Mouse (Mus musculus): ENCODE measurements around the gene Ttc16. TPM values are rescaled to one million over a fixed set of nuclear protein-coding genes. Genes with fewer than 3 reads are reported as not detected.

Gene Ttc16
- polyA plus RNA-seq, 1 experiment = 2.3 TPM

DNA sequence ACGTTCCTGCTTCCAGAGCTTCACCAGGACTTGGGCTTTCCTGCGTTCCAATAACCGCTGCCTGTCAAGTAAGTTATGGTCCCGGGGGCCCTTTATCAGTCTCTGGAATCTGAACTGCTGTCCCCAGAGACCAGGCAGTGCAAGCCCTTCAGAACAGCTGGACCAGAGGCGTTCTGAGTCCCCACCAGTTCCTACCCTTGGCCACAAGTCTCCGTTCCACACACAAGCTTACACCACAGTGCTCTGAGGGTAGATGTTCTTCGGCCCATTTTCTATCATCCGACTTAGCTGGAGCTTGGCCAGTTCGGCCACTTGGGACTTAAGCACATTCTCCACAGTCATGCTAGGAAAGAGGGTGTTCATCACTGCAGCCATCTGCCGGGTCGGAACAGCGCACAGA, 8.2 kb downstream of the Ttc16 start:
- Histone ChIP-seq H3K36me3 (ENCODE audit: control insufficient read depth, insufficient read depth, low read length) (peaks cover 7% of the 10 kb centered on the region; the same call in 1 of the 2 replicates), H3K4me3 (ENCODE audit: low read depth, low read length) (no peak overlapping the region), H3K27me3 (ENCODE audit: control insufficient read depth, insufficient read depth, low read length) (no peaks in the 10 kb centered on the region), H3K4me1 (ENCODE audit: control insufficient read depth, insufficient read depth, insufficient read length, low read length) (peaks cover 30% of the 10 kb centered on the region), H3K27ac (ENCODE audit: insufficient read depth, low read depth, low read length) (no peak overlapping the region)
- TF ChIP-seq POLR2A (IDR thresholded peaks at IDR 0.05; ENCODE audit: low read depth, low read length) = no peak
- no peak for TF ChIP-seq CTCF (IDR thresholded peaks at IDR 0.05; ENCODE audit: extremely low read depth, insufficient read length, insufficient replicate concordance, low read depth, low read length)
- WGBS = 81% methylated on average over 12 of the region's 12 CpGs

- Histone ChIP-seq H3K4me1 (ENCODE audit: control insufficient read depth, insufficient read depth, insufficient read length, low read length) (no peaks in the 10 kb centered on the region), H3K27ac (ENCODE audit: insufficient read depth, low read depth, low read length) (no peak overlapping the region), H3K36me3 (ENCODE audit: control insufficient read depth, insufficient read depth, low read length) (peaks cover 31% of the 10 kb centered on the region), H3K27me3 (ENCODE audit: control insufficient read depth, insufficient read depth, low read length) (no peaks in the 10 kb centered on the region), H3K4me3 (ENCODE audit: low read depth, low read length) (no peak overlapping the region)
- WGBS = 78% methylated on average over 3 of the region's 3 CpGs
- TF ChIP-seq CTCF (IDR thresholded peaks at IDR 0.05; ENCODE audit: extremely low read depth, insufficient read length, insufficient replicate concordance, low read depth, low read length) = peak; percentile 44; the same call in 1 of the 2 replicates
- no peak for TF ChIP-seq POLR2A (IDR thresholded peaks at IDR 0.05; ENCODE audit: low read depth, low read length)
Measured at GRCm38 (mm10) chr2:32763353-32763752, 12.1 kb downstream of the Ttc16 start.

DNA sequence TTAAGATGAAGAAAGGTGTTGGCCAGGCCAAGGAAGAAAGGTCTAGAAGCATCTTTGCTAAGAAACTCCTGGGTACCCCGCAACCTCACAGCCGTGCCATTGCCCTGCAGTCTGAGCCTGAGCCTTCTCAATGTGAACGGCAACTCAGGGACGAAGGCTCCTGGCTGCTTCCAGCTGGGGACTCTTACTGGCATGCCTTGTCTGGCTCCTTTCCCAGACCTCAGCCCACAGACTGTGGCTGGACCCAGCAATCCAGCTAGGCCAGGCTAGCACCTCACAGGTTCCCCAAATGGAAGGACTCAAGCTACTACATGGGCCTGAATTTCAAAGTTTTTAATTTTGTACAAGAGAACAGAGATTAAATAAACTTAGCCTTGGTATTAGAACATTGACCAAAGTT, 13.6 kb downstream of the Ttc16 start:
- no peak for TF ChIP-seq POLR2A (IDR thresholded peaks at IDR 0.05; ENCODE audit: low read depth, low read length)
- TF ChIP-seq CTCF (IDR thresholded peaks at IDR 0.05; ENCODE audit: extremely low read depth, insufficient read length, insufficient replicate concordance, low read depth, low read length) = no peak
- Histone ChIP-seq H3K4me1 (ENCODE audit: control insufficient read depth, insufficient read depth, insufficient read length, low read length) (no peaks in the 10 kb centered on the region), H3K36me3 (ENCODE audit: control insufficient read depth, insufficient read depth, low read length) (peaks cover 31% of the 10 kb centered on the region), H3K27ac (ENCODE audit: insufficient read depth, low read depth, low read length) (no peak overlapping the region), H3K27me3 (ENCODE audit: control insufficient read depth, insufficient read depth, low read length) (no peaks in the 10 kb centered on the region), H3K4me3 (ENCODE audit: low read depth, low read length) (no peak overlapping the region)
- WGBS = 85% methylated on average over 4 of the region's 4 CpGs

GRCm38 (mm10) chr2:32761361-32761760, 14.1 kb downstream of the Ttc16 start:
- Histone ChIP-seq H3K36me3 (ENCODE audit: control insufficient read depth, insufficient read depth, low read length) (peaks cover 31% of the 10 kb centered on the region), H3K4me3 (ENCODE audit: low read depth, low read length) (no peak overlapping the region), H3K27me3 (ENCODE audit: control insufficient read depth, insufficient read depth, low read length) (no peaks in the 10 kb centered on the region), H3K27ac (ENCODE audit: insufficient read depth, low read depth, low read length) (no peak overlapping the region), H3K4me1 (ENCODE audit: control insufficient read depth, insufficient read depth, insufficient read length, low read length) (no peaks in the 10 kb centered on the region)
- no peak for TF ChIP-seq POLR2A (IDR thresholded peaks at IDR 0.05; ENCODE audit: low read depth, low read length)
- TF ChIP-seq CTCF (IDR thresholded peaks at IDR 0.05; ENCODE audit: extremely low read depth, insufficient read length, insufficient replicate concordance, low read depth, low read length) = no peak
- 94% methylated on average over 14 of the region's 14 CpGs for WGBS

GRCm38 (mm10) chr2:32759001-32759400, 16.4 kb downstream of the Ttc16 start:
- no peaks in the 10 kb centered on the region for H3K4me1 ChIP-seq (ENCODE audit: control insufficient read depth, insufficient read depth, insufficient read length, low read length)
- TF ChIP-seq POLR2A (IDR thresholded peaks at IDR 0.05; ENCODE audit: low read depth, low read length) (no peak), CTCF (IDR thresholded peaks at IDR 0.05; ENCODE audit: extremely low read depth, insufficient read length, insufficient replicate concordance, low read depth, low read length) (no peak)
- no peaks in the 10 kb centered on the region for H3K27me3 ChIP-seq (ENCODE audit: control insufficient read depth, insufficient read depth, low read length)
- WGBS = 85% methylated on average over 2 of the region's 2 CpGs
- no peak overlapping the region for H3K4me3 ChIP-seq (ENCODE audit: low read depth, low read length)
- H3K27ac ChIP-seq (ENCODE audit: insufficient read depth, low read depth, low read length) = peak overlapping the region; percentile 33; the same call in 1 of the 2 replicates
- H3K36me3 ChIP-seq (ENCODE audit: control insufficient read depth, insufficient read depth, low read length) = peaks cover 31% of the 10 kb centered on the region

DNA sequence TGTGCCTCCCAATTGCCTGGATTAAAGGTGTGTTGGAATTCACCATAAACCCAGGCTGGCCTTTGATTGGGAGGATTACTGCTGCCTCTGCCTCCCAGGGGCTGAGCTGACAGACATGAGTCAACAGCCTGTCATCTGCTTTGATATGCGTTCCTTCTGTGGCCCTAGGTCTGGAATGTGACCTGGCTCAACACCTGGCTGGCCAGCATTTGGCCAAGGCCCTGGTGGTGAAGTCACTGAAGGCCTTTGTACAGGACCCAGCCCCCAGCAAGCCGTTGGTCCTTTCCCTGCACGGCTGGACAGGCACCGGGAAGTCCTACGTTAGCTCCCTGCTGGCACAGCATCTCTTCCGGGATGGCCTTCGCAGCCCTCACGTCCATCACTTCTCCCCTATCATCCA, 16.9 kb downstream of the Ttc16 start:
- H3K27ac ChIP-seq (ENCODE audit: insufficient read depth, low read depth, low read length) = peak overlapping the region; percentile 33; the same call in 1 of the 2 replicates
- no peak overlapping the region for H3K4me3 ChIP-seq (ENCODE audit: low read depth, low read length)
- 83% methylated on average over 8 of the region's 8 CpGs for WGBS

GRCm38 (mm10) chr2:32757056-32757845, 18.2 kb downstream of the Ttc16 start, which contains the start of gene Tor2a:
TSS of gene Tor2a (plus strand) at chr2:32757234.
- Histone ChIP-seq H3K4me1 (ENCODE audit: control insufficient read depth, insufficient read depth, insufficient read length, low read length) (no peaks in the 10 kb centered on the region), H3K36me3 (ENCODE audit: control insufficient read depth, insufficient read depth, low read length) (peaks cover 24% of the 10 kb centered on the region), H3K27me3 (ENCODE audit: control insufficient read depth, insufficient read depth, low read length) (no peaks in the 10 kb centered on the region), H3K27ac (ENCODE audit: insufficient read depth, low read depth, low read length) (peak within 1 kb of the TSS; percentile 77), H3K4me3 (ENCODE audit: low read depth, low read length) (peak within 1 kb of the TSS; percentile 87)
- under 1% methylated on average over 66 of the region's 66 CpGs for WGBS
- TF ChIP-seq CTCF (IDR thresholded peaks at IDR 0.05; ENCODE audit: extremely low read depth, insufficient read length, insufficient replicate concordance, low read depth, low read length) = peak; percentile 97
- TF ChIP-seq POLR2A (IDR thresholded peaks at IDR 0.05; ENCODE audit: low read depth, low read length) = peak; percentile 44

More for the DNA sequence above, 16.9 kb downstream of the Ttc16 start:
- no peak for TF ChIP-seq POLR2A (IDR thresholded peaks at IDR 0.05; ENCODE audit: low read depth, low read length)
- no peak for TF ChIP-seq CTCF (IDR thresholded peaks at IDR 0.05; ENCODE audit: extremely low read depth, insufficient read length, insufficient replicate concordance, low read depth, low read length)
- peaks cover 31% of the 10 kb centered on the region for H3K36me3 ChIP-seq (ENCODE audit: control insufficient read depth, insufficient read depth, low read length)
- H3K4me1 ChIP-seq (ENCODE audit: control insufficient read depth, insufficient read depth, insufficient read length, low read length) = no peaks in the 10 kb centered on the region
- no peaks in the 10 kb centered on the region for H3K27me3 ChIP-seq (ENCODE audit: control insufficient read depth, insufficient read depth, low read length)
